Mouse (Mus musculus) CH12.LX (cell line): ENCODE measurements around the gene Grtp1. TPM values are rescaled to one million over a fixed set of nuclear protein-coding genes. Genes with fewer than 3 reads are reported as not detected.

Source experiments
- DNase-seq: peaks from one replicate; pipeline ENCODE4 v3.0.0-alpha.2; 2013; ENCODE audit errors: extremely low read depth
- H3K27ac ChIP-seq: 2 replicates; pipeline ENCODE4 v1.5.1; 2012; ENCODE audit warnings: low read depth, mild to moderate bottlenecking, control low read depth, moderate library complexity; ENCODE audit not compliant: insufficient read depth
- H3K27me3 ChIP-seq: replicated peaks from 2 replicates; pipeline ENCODE3; 2012; ENCODE audit warnings: inconsistent platforms
- H3K36me3 ChIP-seq, 2 experiments: replicated peaks in 1 of 2; 2 replicates each; pipeline versions ENCODE3 to v1.6.1; 2012; ENCODE audit warnings: inconsistent platforms in 1 of 2, low read length in 1 of 2, mild to moderate bottlenecking in 1 of 2, mixed read lengths in 1 of 2, moderate library complexity in 1 of 2; ENCODE audit not compliant: control insufficient read depth in 1 of 2, insufficient read depth in 1 of 2
- H3K4me1 ChIP-seq, 2 experiments: 2 replicates each; pipeline ENCODE4 v1.6.1; 2012; ENCODE audit warnings: inconsistent platforms in 1 of 2, moderate library complexity in 1 of 2; ENCODE audit not compliant: insufficient read depth in 2 of 2, control insufficient read depth in 1 of 2
- H3K4me2 ChIP-seq: 2 replicates; pipeline ENCODE4 v1.6.1; 2012; ENCODE audit warnings: low read depth, mild to moderate bottlenecking, control low read depth; ENCODE audit not compliant: poor library complexity, insufficient read depth, severe bottlenecking
- H3K4me3 ChIP-seq, 3 experiments: fragments of 150-350 bp in 1 of 3; sonication (generic) in 1 of 3; replicated peaks in 1 of 3; 2 replicates each; pipeline versions ENCODE3 to v1.5.1; 2011 to 2012; ENCODE audit warnings: low read depth in 2 of 3, low read length in 2 of 3, mild to moderate bottlenecking in 2 of 3, moderate library complexity in 2 of 3, control low read depth in 1 of 3, improper control_type of control experiment in 1 of 3, inconsistent platforms in 1 of 3, mixed read lengths in 1 of 3; ENCODE audit not compliant: poor library complexity in 1 of 3
- H3K79me2 ChIP-seq: replicated peaks from 2 replicates; pipeline ENCODE4 v1.6.1; 2012; ENCODE audit warnings: mild to moderate bottlenecking, moderate library complexity; ENCODE audit not compliant: control insufficient read depth, poor library complexity, insufficient read depth, severe bottlenecking; ENCODE audit errors: extremely low read depth
- H3K9ac ChIP-seq: 2 replicates; pipeline ENCODE4 v1.6.1; 2012; ENCODE audit warnings: low read depth, mild to moderate bottlenecking, control low read depth, moderate library complexity; ENCODE audit not compliant: insufficient read depth
- H3K9me3 ChIP-seq: replicated peaks from 2 replicates; pipeline ENCODE3; 2012; ENCODE audit warnings: low read length, inconsistent platforms, mixed read lengths
- BHLHE40 ChIP-seq: IDR thresholded peaks from 2 replicates; pipeline ENCODE4 v1.6.1; 2011; ENCODE audit warnings: mild to moderate bottlenecking, low read depth, low read length, improper control_type of control experiment
- E2F4 ChIP-seq: IDR thresholded peaks from 2 replicates; pipeline ENCODE4 v1.6.1; 2011; ENCODE audit warnings: low read depth, low read length, improper control_type of control experiment; ENCODE audit not compliant: insufficient replicate concordance
- ELF1 ChIP-seq: IDR thresholded peaks from 2 replicates; pipeline ENCODE4 v1.6.1; 2014; ENCODE audit warnings: low read depth, mild to moderate bottlenecking, inconsistent platforms, low read length, improper control_type of control experiment
- ETS1 ChIP-seq: conservative IDR thresholded peaks from 2 replicates; pipeline ENCODE4 v1.6.1; 2012; ENCODE audit warnings: low read depth, mild to moderate bottlenecking, inconsistent platforms, low read length, improper control_type of control experiment, moderate library complexity
- GABPA ChIP-seq: IDR thresholded peaks from 2 replicates; pipeline ENCODE4 v1.6.1; 2012; ENCODE audit warnings: low read depth, low read length, improper control_type of control experiment, inconsistent platforms; ENCODE audit not compliant: insufficient replicate concordance
- JUN ChIP-seq: IDR thresholded peaks from 2 replicates; pipeline ENCODE4 v1.6.1; 2011; ENCODE audit warnings: low read depth, mild to moderate bottlenecking, low read length, improper control_type of control experiment, moderate library complexity; ENCODE audit not compliant: insufficient read depth
- KAT2A ChIP-seq: IDR thresholded peaks from 2 replicates; pipeline ENCODE4 v1.6.1; 2012; ENCODE audit warnings: low read length, improper control_type of control experiment, inconsistent platforms; ENCODE audit not compliant: insufficient replicate concordance
- MAFK ChIP-seq: IDR thresholded peaks from 2 replicates; pipeline ENCODE4 v1.6.1; 2011; ENCODE audit warnings: low read length, improper control_type of control experiment; ENCODE audit not compliant: insufficient replicate concordance
- NELFE ChIP-seq: IDR thresholded peaks from 2 replicates; pipeline ENCODE4 v1.6.1; 2011; ENCODE audit warnings: low read depth, low read length, improper control_type of control experiment
- RAD21 ChIP-seq: IDR thresholded peaks from 2 replicates; pipeline ENCODE4 v1.6.1; 2011; ENCODE audit warnings: low read depth, mild to moderate bottlenecking, low read length, improper control_type of control experiment, moderate library complexity
- RCOR1 ChIP-seq: conservative IDR thresholded peaks from 2 replicates; pipeline ENCODE4 v1.6.1; 2012; ENCODE audit warnings: low read depth, mild to moderate bottlenecking, inconsistent platforms, low read length, improper control_type of control experiment
- SIN3A ChIP-seq: IDR thresholded peaks from 2 replicates; pipeline ENCODE4 v1.6.1; 2012; ENCODE audit warnings: low read length, improper control_type of control experiment, inconsistent platforms
- SMC3 ChIP-seq: IDR thresholded peaks from 2 replicates; pipeline ENCODE4 v1.6.1; 2011; ENCODE audit warnings: low read depth, low read length, improper control_type of control experiment
- TCF12 ChIP-seq: IDR thresholded peaks from 2 replicates; pipeline ENCODE4 v1.6.1; 2014; ENCODE audit warnings: low read depth, mild to moderate bottlenecking, inconsistent platforms, low read length, improper control_type of control experiment
- USF1 ChIP-seq: IDR thresholded peaks from 2 replicates; pipeline ENCODE4 v1.6.1; 2014; ENCODE audit warnings: low read depth, mild to moderate bottlenecking, inconsistent platforms, low read length, improper control_type of control experiment
- USF2 ChIP-seq: conservative IDR thresholded peaks from 2 replicates; pipeline ENCODE4 v1.6.1; 2011; ENCODE audit warnings: low read depth, low read length, improper control_type of control experiment
- ZC3H11A ChIP-seq: IDR thresholded peaks from 2 replicates; pipeline ENCODE4 v1.6.1; 2012; ENCODE audit warnings: low read depth, mild to moderate bottlenecking, inconsistent platforms, low read length, improper control_type of control experiment
- ZKSCAN1 ChIP-seq: IDR thresholded peaks from 2 replicates; pipeline ENCODE4 v1.6.1; 2012; ENCODE audit warnings: low read depth, inconsistent platforms, low read length, improper control_type of control experiment, borderline replicate concordance
- ZMIZ1 ChIP-seq: IDR thresholded peaks from 2 replicates; pipeline ENCODE4 v1.6.1; 2012; ENCODE audit warnings: low read depth, mild to moderate bottlenecking, inconsistent platforms, low read length, improper control_type of control experiment
- dilution Hi-C: fragments of 300-500 bp; cut with MboI; formaldehyde crosslinking; loops from 2 replicates; pipeline ENCODE4 v1.14.3; 2020; ENCODE audit warnings: low sequenced_read_pairs; ENCODE audit not compliant: extremely low pct_unique_long_range_greater_than_20kb, extremely low pct_ligation_motif_present
- in situ Hi-C: fragments of 300-500 bp; cut with MboI; formaldehyde crosslinking; loops from 3 replicates; pipeline ENCODE4 v1.14.3; 2019; ENCODE audit warnings: low sequenced_read_pairs, low pct_ligation_motif_present, low pct_unique_long_range_greater_than_20kb, mixed read lengths
- polyA plus RNA-seq: library from polyadenylated mRNA; unstranded; fragments of >175 nt; gene quantifications from 2 replicates; pipeline ENCODE4 v1.2.1, GENCODE M21; 2012; ENCODE audit warnings: low read depth; ENCODE audit not compliant: insufficient read length
- total RNA-seq, 2 experiments: library from RNA; depleted of rRNA; stranded (reverse); fragments of 300-350 nt in 1 of 2; fragments of >200 nt in 1 of 2; gene quantifications; 2 replicates each; pipeline ENCODE4 v1.2.3; 2012 to 2014

The Grtp1 gene
- total and polyA plus RNA-seq, 3 experiments: 0.04 to 0.13 TPM; not detected in 1

DNA sequence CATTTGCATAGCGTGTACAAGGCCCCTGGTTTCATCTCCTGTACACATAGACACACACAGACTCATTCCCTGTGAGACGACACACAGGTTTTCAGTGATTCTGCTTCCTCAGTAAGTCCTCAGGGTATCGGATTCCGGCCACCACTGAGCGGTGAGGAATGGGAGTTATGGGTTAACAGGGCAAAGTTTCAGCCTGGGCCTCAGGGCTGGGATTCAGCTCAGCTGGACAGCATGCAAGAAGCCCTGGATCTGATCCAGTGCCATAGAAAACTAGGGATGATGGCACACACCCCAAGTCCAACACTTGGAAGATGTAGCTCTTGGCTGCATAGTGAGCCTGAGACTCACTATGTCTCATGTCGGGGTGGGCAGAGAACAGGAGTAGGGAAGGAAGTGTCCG is 20.5 kb downstream of the Grtp1 start:
- Histone ChIP-seq H3K79me2 (no peaks in the 10 kb centered on the region), H3K4me3 (no peak overlapping the region), H3K4me2 (no peak overlapping the region), H3K27ac (no peak overlapping the region), H3K36me3 (peaks cover 17 to 25% of the 10 kb centered on the region in 2 experiments), H3K9me3 (no peaks in the 10 kb centered on the region), H3K9ac (no peak overlapping the region), H3K27me3 (peaks cover 41% of the 10 kb centered on the region), H3K4me1 (peaks cover 7 to 14% of the 10 kb centered on the region in 2 experiments; a peak in 3 of 4 replicates)
- DNase-seq: no peak
- TF ChIP-seq ETS1 (no peak), USF1 (no peak)
- in situ Hi-C loops (no loop called here), dilution Hi-C loops (no loop called here)

DNA sequence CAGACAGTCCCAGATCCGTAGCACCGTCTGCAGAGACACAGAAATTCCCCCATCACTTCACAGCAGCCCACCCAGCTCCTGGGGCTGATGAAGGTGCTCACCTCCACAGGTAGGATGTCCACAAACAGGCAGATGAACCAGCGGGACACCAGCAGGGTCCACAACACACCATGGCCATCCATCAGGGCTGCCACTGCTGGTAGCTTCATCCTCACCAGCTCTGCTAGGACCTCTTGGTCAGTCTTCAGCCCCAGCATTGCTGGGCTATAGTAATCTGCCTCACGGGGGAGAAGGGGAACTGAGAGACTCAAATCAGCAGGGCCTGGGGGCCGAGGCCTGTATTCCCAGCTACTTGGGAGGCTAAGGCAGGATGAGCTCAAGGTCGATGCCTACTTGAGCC is 20.9 kb downstream of the Grtp1 start:
- Histone ChIP-seq H3K27me3 (peaks cover 36% of the 10 kb centered on the region), H3K9ac (no peak overlapping the region), H3K27ac (no peak overlapping the region), H3K4me1 (peaks cover 7 to 14% of the 10 kb centered on the region in 2 experiments; a peak in 3 of 4 replicates), H3K79me2 (no peaks in the 10 kb centered on the region), H3K4me3 (no peak overlapping the region), H3K4me2 (no peak overlapping the region), H3K36me3 (peaks cover 20 to 28% of the 10 kb centered on the region in 2 experiments), H3K9me3 (no peaks in the 10 kb centered on the region)
- DNase-seq: no peak
- TF ChIP-seq BHLHE40: no peak
- TF ChIP-seq MAFK: no peak
- TF ChIP-seq KAT2A: no peak
- no peak for TF ChIP-seq RCOR1
- TF ChIP-seq E2F4: no peak
- TF ChIP-seq RAD21: no peak; the same call in 1 of the 2 replicates
- TF ChIP-seq ZKSCAN1: no peak
- TF ChIP-seq JUN: no peak
- TF ChIP-seq USF2: no peak
- TF ChIP-seq TCF12: no peak
- TF ChIP-seq ETS1: no peak
- TF ChIP-seq ZC3H11A: no peak
- no peak for TF ChIP-seq GABPA
- no peak for TF ChIP-seq SMC3
- TF ChIP-seq ZMIZ1: no peak
- no peak for TF ChIP-seq SIN3A
- no peak for TF ChIP-seq USF1
- TF ChIP-seq ELF1: no peak
- no peak for TF ChIP-seq NELFE
- in situ Hi-C loops (no loop called here), dilution Hi-C loops (no loop called here)
